Mouse (Mus musculus): ENCODE data around the gene Grid1.

DNA sequence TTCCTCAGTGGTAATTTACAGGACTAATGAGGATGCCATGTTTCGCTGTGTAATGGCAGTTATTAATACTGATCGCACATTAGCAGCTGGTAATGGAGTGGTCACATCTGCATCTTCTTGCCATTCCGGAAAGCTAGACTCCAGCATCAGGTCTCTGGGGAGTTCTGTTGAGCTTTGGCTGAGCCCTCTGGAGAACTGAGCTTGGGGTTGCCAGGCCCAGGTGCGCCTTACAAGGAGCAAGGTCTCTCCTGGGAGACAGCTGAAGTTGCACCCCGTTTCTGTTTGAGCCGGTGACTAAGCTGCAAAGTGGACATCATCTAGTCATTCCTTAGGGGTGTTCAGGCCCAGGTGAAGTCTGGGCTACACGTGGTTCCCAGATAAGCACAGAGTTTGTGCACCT, 186.8 kb downstream of the Grid1 start:
- TF ChIP-seq CTCF (conservative IDR thresholded peaks at IDR 0.05; ENCODE audit: low read length) (no peak), NANOG (IDR thresholded peaks at IDR 0.05; ENCODE audit: borderline replicate concordance, low read length) (no peak), POU5F1 (IDR thresholded peaks at IDR 0.05; ENCODE audit: borderline replicate concordance, low read length) (no peak)

All from E14TG2a.4 (cell line).